7 mouse cellular contexts compared by ENCODE assay signal in the genomic region with DNA sequence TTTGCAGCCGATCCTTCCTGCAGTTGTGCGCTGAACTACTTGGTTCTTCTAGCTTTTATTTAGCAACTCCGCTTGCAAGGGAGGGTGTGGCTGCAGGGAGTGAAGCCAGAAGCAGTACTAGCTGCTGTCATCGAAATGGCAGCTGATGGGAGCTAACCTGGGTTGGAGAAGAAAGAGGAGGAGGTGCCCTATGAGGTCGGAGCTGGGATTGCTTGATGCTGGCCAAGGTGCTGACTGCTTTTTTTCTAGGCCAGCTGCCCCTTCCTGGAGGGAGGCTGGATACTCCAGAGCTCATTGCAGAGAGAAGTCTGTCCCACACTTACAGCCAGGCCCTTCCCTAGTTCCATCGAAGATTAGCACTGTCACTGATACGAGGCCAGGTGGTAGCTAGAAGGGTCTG. TPM values are rescaled to one million over a fixed set of nuclear protein-coding genes. Genes with fewer than 3 reads are reported as not detected.
DNase-seq lines count a peak whose midpoint lies in the region; ATAC-seq and TF ChIP-seq lines count a peak whose summit lies in the region.

No protein-coding gene starts in this region.

- H3K27ac ChIP-seq in thymus, adult 2 months (ENCODE audit: control insufficient read depth, insufficient read depth, low read length): no peak overlapping the region
- no peak overlapping the region; the same call in 1 of the 2 replicates for H3K27ac ChIP-seq in forebrain, embryonic 12.5 days
- H3K27ac ChIP-seq in liver, embryonic 15.5 days (replicated peaks): no peak overlapping the region

- no peaks in the 10 kb centered on the region for H3K9me3 ChIP-seq in forebrain, embryonic 12.5 days
- no peaks in the 10 kb centered on the region for H3K9me3 ChIP-seq in liver, embryonic 15.5 days (replicated peaks)

- peak overlapping the region; percentile 77 for H3K9ac ChIP-seq in forebrain, embryonic 12.5 days
- peak overlapping the region; percentile 43; the same call in 1 of the 2 replicates for H3K9ac ChIP-seq in liver, embryonic 15.5 days

- WGBS in thymus, adult 2 months: 65% methylated on average over 7 of the region's 7 CpGs
- 56% methylated on average over 7 of the region's 7 CpGs for WGBS in forebrain, embryonic 12.5 days
- 17% methylated on average over 7 of the region's 7 CpGs for WGBS in liver, embryonic 15.5 days (ENCODE audit: insufficient replicate concordance)

- DNase-seq in thymus, adult 2 months: no peak
- no peak for DNase-seq in thymus, postnatal 0 days (ENCODE audit: low spot score)
- no peak for DNase-seq in layer of hippocampus, adult 9-10 months (ENCODE audit: low spot score)
- DNase-seq in adrenal gland, adult 18-20 months (ENCODE audit: low spot score in 2 of 2): no peak
- DNase-seq in kidney, postnatal 4 days: no peak

- peaks cover 18% of the 10 kb centered on the region for H3K4me1 ChIP-seq in thymus, adult 2 months (replicated peaks; ENCODE audit: control insufficient read depth, insufficient read depth, low read length)
- peaks cover 24% of the 10 kb centered on the region for H3K4me1 ChIP-seq in forebrain, embryonic 12.5 days
- H3K4me1 ChIP-seq in liver, embryonic 15.5 days (replicated peaks): peaks cover 33% of the 10 kb centered on the region

- H3K4me2 ChIP-seq in forebrain, embryonic 12.5 days: peak overlapping the region; percentile 98
- H3K4me2 ChIP-seq in liver, embryonic 15.5 days: peak overlapping the region; percentile 78

- no peak for ATAC-seq in forebrain, embryonic 12.5 days (ENCODE audit: low FRiP score)
- ATAC-seq in liver, embryonic 15.5 days (ENCODE audit: insufficient read depth): no peak

- no peak for TF ChIP-seq CTCF in thymus, adult 2 months (IDR thresholded peaks at IDR 0.05; ENCODE audit: borderline replicate concordance, control insufficient read depth, extremely low read depth, insufficient read depth, low read length, poor library complexity)

- no peaks in the 10 kb centered on the region for H3K36me3 ChIP-seq in thymus, adult 2 months (ENCODE audit: control insufficient read depth, insufficient read depth, low read length)
- peaks cover 38% of the 10 kb centered on the region for H3K36me3 ChIP-seq in forebrain, embryonic 12.5 days (replicated peaks)
- H3K36me3 ChIP-seq in liver, embryonic 15.5 days (replicated peaks): peaks cover 20% of the 10 kb centered on the region; the same call in 1 of the 2 replicates

- peak overlapping the region; percentile 66 for H3K4me3 ChIP-seq in thymus, adult 2 months (ENCODE audit: control insufficient read depth, insufficient read depth, low read length)
- H3K4me3 ChIP-seq in forebrain, embryonic 12.5 days (replicated peaks): peak overlapping the region; percentile 84
- H3K4me3 ChIP-seq in liver, embryonic 15.5 days (replicated peaks): peak overlapping the region; percentile 83

- TF ChIP-seq POLR2A in thymus, adult 2 months (IDR thresholded peaks at IDR 0.05; ENCODE audit: control insufficient read depth, extremely low read depth, insufficient read depth, low read length, poor library complexity): no peak

- no peaks in the 10 kb centered on the region; the same call in 1 of the 2 replicates for H3K27me3 ChIP-seq in thymus, adult 2 months (ENCODE audit: control insufficient read depth, insufficient read depth, low read length)
- peaks cover 9% of the 10 kb centered on the region; the same call in 1 of the 2 replicates for H3K27me3 ChIP-seq in forebrain, embryonic 12.5 days
- H3K27me3 ChIP-seq in liver, embryonic 15.5 days: peaks cover 19% of the 10 kb centered on the region

RNA-seq across cellular contexts. Expression of a gene that starts 1.1 kb away (rescaled TPM):
- polyA plus RNA-seq in thymus, adult 2 months (2012; rRNA removed): 40.4 and 47.2 TPM in 2 replicates
- 9.8 and 12.0 TPM in 2 replicates for polyA plus RNA-seq in thymus, postnatal 0 days (2015; fragmentation: Nextera tagmentation; extraction: Ambion mirVana)
- polyA plus RNA-seq in forebrain, embryonic 12.5 days (2016; fragmentation: Nextera tagmentation; extraction: Ambion mirVana): 15.4 and 16.7 TPM in 2 replicates
- polyA plus RNA-seq in liver, embryonic 15.5 days (2015; fragmentation: Nextera tagmentation; extraction: Ambion mirVana): 5.9 and 7.3 TPM in 2 replicates
- total RNA-seq in adrenal gland, adult 18-20 months (2021): 10 to 100 TPM; 16.3 to 20.1 TPM

RNA-seq across cellular contexts. Expression of a gene that starts 6.9 kb away (rescaled TPM):
- 107 and 119 TPM in 2 replicates for polyA plus RNA-seq in thymus, adult 2 months (2012; rRNA removed)
- polyA plus RNA-seq in thymus, postnatal 0 days (2015; fragmentation: Nextera tagmentation; extraction: Ambion mirVana): 137 and 143 TPM in 2 replicates
- polyA plus RNA-seq in forebrain, embryonic 12.5 days (2016; fragmentation: Nextera tagmentation; extraction: Ambion mirVana): 2,395 and 2,485 TPM in 2 replicates
- polyA plus RNA-seq in liver, embryonic 15.5 days (2015; fragmentation: Nextera tagmentation; extraction: Ambion mirVana): 41.9 and 45.7 TPM in 2 replicates
- total RNA-seq in adrenal gland, adult 18-20 months (2021): 10 to 100 TPM; 45.2 to 76.0 TPM

RNA-seq across cellular contexts. Expression of a gene that starts 34.1 kb away (rescaled TPM):
- 12.8 and 16.6 TPM in 2 replicates for polyA plus RNA-seq in thymus, adult 2 months (2012; rRNA removed)
- 50.7 and 54.1 TPM in 2 replicates for polyA plus RNA-seq in thymus, postnatal 0 days (2015; fragmentation: Nextera tagmentation; extraction: Ambion mirVana)
- 59.0 and 62.7 TPM in 2 replicates for polyA plus RNA-seq in forebrain, embryonic 12.5 days (2016; fragmentation: Nextera tagmentation; extraction: Ambion mirVana)
- polyA plus RNA-seq in liver, embryonic 15.5 days (2015; fragmentation: Nextera tagmentation; extraction: Ambion mirVana): 15.8 and 15.9 TPM in 2 replicates
- 10 to 100 TPM; 43.1 to 43.7 TPM for total RNA-seq in adrenal gland, adult 18-20 months (2021)

RNA-seq across cellular contexts. Expression of a gene that starts 34.1 kb away (rescaled TPM):
- 32.3 and 38.8 TPM in 2 replicates for polyA plus RNA-seq in thymus, adult 2 months (2012; rRNA removed)
- polyA plus RNA-seq in thymus, postnatal 0 days (2015; fragmentation: Nextera tagmentation; extraction: Ambion mirVana): 60.1 and 66.6 TPM in 2 replicates
- 55.0 and 56.0 TPM in 2 replicates for polyA plus RNA-seq in forebrain, embryonic 12.5 days (2016; fragmentation: Nextera tagmentation; extraction: Ambion mirVana)
- 18.1 and 18.2 TPM in 2 replicates for polyA plus RNA-seq in liver, embryonic 15.5 days (2015; fragmentation: Nextera tagmentation; extraction: Ambion mirVana)
- total RNA-seq in adrenal gland, adult 18-20 months (2021): 10 to 100 TPM; 61.0 to 61.3 TPM

Comparison
In these comparisons a context has a peak if more than half of its experiments do, and no peak if none do; other contexts are left out.
1. RNA of a gene that starts 6.9 kb away (polyA plus RNA-seq): 2,395 to 2,485 TPM in forebrain, embryonic 12.5 days; 137 to 143 TPM in thymus, postnatal 0 days, 107 to 119 TPM in thymus, adult 2 months and 41.9 to 45.7 TPM in liver, embryonic 15.5 days; every median in the first group is over 10 times any median in the second.
2. Peak in every context shown above with its lines, with median percentiles within 50 percentile points of each other: H3K4me3 ChIP-seq.